Mouse (Mus musculus): Measurements from ENCODE around the gene Gse1.

The Gse1 gene

DNA sequence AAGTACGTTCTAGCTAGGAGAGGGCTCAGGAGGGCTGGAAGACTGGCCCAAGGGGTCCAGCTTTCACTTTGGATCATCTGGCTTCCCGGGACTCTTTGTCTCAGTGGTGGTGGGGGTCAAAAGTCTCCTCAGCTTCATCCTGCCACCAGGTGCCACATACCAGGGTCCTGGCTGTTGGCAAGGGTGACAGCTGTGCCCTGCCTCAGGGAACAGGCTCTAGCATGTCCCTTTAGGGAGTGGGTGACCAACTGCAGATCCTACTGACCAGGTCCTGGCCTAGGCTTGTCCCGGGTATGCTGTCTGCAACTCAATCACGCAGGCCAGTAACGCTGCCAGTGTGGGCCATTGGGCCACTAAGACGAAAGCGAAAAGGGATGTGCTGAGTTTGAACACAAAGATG lies 15.7 kb upstream of the Gse1 start:
- DNase-seq (ENCODE audit: low spot score in 2 of 2), result no peak

DNA sequence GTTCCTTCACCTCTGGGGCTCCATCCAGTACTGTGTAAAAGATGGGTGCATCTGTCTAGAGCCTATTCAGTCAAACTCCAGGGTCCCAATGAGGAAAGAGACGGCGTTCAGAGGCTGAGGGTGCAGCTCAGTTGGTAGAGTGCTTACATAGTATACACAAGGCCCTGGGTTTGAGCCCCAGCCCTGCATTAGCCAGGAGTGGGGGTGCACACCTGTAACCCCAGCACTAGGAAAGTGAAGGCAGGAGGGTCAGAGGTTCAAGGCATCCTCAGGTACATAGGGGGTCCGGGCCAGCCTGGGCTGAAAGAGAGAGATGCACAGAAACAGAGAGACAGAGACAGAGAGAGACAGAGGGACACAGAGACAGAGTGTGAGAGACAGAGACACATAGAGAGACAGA lies 15.0 kb upstream of the Gse1 start:
- no peak for DNase-seq (ENCODE audit: low spot score in 2 of 2)

DNA sequence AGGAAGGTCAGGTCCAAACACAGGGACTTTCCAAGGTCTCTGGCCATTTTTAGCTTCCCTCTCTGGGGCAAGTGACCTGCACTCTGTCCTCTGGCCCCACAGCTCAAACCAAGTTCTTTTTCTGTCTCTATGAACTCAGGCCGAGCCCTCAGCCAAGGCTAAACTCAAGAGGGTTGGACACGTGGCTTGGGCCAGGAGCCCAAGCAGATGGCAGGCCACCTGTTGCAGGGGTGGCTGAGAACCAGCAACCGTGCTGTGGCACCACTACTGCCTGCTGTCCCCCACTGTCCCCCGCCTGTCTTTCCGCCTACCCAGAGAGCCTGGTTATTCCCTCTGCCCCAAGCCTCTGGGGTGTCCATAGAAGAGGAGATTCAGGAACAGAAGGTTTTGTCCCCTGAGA lies 14.3 kb upstream of the Gse1 start:
- DNase-seq (ENCODE audit: low spot score in 2 of 2), result peak in 1 of 2 experiments; percentile 21

DNA sequence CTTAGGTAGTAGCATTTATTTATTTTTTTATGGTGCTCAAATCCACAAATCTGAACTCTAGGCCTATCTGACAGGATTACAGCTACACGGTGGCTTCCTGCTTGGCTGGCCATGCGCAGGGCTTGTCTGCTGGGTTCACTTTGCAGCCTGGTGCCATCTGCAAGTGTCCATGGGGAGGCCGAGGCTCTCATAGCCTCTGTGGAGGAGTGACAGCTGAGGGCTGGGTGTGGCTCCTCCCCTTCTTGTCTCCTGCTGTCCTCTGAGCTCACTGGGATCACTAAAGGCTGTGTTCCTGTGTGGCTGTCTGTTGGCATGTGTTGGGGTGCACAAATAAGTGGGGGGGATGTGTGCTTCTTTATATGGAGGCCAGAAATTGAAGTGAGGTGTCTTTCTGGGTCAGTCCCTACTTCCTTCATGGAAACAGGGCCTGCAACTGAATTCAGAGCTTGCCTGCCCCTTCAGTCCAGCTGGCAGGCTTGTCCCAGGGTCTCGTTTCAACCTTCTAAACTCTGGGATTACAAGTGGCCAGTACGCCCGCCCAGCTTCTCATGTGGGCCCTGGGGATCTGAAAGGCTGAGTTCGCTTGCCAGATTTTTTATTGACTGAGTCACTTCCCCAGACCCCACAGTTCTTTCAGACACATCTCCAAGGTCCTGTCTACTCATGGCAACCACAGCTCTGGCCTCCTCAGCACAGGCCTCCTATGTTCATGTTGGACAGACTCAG lies 12.7 kb upstream of the Gse1 start:
- DNase-seq (ENCODE audit: low spot score in 2 of 2), result peak in 1 of 2 experiments; percentile 29

DNA sequence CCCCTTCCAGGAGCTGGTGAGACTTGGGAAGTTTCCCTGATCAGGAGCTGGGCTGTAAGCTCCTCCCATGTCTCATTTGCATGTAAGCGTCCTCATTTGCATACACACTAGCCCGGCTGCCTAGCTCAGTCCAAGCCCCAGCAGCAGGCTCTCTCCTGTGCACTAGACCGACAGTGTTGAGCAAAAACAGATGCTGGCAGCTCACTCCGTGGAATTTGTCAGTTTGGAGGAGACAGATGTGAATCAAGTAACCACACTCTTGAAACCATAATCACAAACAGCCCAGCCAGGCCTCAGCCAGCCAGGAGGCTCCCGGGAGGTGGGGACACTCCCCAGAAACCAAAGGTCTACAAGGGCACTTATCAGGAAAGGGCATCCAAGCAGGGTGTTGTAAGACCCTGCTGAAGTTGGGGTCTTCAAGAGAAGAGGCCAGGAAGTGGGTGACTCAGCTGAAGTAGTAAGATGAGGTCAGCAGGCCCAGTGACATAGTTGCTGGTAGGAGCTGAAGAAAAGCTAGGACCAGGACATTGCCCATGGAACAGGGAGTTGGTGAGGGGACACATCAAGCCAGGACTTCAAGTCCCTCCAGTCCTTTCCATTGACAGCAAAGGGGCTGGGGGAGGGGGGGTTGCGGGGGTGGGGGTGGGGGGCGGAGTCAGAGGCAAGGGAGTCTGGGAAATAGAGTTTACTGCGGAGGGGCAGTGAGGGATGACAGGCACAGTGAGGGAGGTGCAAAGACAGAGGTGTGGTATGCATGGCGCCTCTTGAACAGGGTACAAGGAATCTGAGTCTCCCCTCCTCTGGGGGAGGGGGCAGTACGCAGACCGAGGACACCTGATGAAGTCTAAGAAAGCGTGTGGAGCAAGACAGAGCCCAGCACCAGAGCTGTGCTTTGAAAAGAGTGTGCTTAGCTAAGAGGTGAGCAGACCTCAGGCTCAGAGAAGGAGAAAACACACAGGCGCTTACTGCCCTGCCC lies 11.1 kb upstream of the Gse1 start:
- DNase-seq (ENCODE audit: low spot score in 2 of 2), result no peak

DNA sequence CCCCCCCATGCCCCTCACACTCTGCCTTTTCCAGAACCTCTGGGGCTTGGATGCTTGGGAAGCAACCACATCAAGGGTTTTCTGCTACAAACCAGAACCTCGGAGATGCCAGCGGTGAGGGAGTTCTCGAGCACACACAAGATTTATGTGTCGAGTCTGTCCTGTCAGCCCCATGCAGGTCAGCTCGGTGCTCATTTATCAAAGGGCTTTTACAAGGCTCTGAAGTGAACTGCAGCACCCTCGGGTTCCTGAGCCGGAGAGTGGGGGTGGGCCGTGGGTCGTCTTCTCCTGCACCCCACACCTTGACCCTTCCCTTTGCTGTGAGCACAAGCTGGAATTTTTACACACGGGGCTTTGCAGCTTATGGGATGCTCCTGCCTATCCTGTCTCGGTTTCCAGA lies 5.7 kb upstream of the Gse1 start:
- DNase-seq (ENCODE audit: low spot score in 2 of 2), result no peak

DNA sequence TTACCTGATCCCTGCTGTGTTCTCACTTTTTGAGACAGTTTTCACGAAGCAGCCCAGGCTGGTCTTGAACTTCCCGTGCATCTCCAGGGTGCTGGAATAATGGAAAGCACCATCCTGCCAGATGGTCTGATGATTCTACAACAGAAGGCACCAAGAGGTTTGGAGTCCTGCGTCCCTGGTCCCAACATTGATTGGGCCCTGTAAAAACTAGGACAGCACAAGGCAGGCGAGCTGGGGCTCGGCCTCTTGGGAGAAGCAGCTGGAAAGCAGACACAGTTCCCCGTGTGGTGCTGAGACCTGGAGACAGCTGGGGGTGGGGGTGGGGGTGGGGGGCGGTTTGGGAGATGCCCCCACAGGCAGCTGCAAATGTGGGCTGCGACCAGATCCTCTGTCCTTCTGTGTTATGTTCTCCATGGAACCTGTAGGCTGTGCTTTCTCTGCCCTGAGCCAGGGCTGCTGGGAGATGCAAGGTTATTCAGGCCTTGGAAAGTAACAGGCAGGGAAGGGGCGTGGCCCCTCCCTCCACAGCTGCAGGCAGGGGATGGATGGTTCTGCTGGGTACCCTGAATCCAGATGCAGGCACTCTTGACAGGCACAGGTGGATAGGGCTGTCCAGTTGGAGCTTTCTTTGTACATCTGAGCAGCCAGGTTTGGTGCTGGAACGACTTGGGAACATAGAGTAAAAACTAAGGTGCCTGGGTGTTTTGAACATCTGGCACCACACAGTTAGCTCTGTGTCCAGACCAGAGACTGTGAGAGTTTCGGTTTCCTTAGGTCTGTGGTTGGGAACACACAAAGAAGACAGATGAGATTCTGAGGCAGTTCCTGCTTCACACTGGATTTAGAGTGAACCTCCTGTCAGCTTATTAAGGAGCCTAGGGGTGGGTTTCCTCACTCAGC lies 3.5 kb upstream of the Gse1 start:
- no peak for DNase-seq (ENCODE audit: low spot score in 2 of 2)

DNA sequence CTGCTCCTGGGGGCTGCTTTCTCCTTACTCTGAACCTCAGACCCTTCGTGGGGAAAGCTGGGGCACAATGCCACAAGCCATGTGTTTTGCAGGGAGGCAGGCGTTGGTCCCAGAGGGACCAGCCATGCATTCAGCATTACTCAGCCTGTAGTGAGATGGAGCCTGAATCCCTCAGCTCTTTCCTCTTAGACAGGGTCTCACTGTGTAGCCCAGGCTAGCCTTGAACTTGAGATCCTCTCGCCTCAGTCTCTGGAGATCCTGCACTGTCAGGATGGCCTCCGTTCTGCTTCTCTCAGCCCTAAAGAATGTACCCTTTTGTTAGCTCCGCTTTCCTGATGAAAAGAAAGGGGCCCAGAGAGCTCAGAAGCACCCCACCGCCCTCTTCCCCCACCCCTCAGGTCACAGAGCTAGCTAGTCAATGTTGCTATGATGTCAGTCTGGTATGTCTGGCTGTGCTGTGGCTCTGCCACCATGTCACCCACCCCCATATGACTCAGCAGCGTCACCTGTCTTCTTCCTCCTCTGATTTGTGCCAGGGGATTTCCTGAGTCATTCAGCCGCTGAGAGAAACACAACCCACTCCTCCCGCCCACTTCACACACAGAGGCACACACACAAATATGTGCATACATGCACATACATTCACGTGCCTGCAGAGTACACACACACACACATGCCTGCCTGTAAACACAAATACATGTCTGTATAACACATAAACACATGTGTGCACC lies 2.7 kb upstream of the Gse1 start:
- no peak for DNase-seq (ENCODE audit: low spot score in 2 of 2)

DNA sequence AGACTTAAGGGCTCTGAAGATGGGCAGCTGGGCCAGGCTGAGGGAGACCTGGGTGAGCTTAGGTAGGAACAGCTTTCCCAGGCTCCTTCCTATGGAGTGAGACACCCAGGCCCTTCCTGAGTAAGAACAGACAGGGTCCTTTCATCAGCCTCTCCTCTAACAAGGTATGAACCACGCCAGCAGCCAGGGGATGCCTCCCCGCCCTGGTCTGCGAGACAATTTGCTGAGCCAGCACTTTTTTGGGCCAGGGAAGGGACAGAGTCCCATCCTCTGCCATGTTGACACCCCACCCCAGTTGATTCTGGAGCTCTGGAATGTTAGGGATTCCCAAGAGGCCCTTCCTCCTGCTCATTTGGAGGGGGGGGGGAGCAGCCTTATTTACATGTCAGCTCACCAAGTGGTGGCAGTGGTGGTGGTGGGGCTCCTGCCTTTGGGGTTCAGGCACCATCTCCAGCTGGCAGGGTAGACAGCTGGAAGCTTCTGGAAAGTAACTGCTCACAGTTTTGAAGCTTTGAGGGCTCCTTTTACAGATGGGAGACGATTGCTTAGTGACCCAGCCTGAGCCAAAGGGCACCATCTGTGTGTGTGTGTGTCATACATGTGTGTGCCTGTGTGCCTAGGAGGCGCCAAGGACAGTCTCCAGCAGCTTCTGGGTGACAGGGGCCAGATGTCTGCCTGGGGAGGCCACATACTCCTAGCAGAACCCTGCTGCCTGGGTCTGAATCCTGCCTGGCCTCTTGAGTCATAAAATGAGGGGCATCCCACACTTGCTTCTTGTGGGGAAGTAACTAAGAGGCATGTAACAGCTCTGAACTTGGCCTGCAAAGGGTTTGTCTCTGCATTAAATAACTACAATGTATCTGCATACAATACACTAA lies 1.3 kb upstream of the Gse1 start:
- DNase-seq (ENCODE audit: low spot score in 2 of 2), result no peak

DNA sequence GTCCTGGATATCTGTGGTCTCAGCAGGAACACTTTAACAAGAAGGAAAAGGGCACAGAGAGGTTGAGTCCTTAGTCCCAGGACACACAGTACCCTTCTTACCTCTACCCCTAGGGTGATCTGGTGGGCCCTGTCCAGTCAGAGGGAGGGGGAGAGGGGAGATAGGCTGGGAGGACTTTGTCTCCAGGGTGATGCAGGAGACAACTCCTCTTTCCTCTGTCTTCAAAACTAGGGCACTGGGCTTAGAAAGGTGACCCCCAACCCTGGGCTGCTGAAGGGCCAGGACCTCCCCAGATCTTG lies 729 bp upstream of the Gse1 start:
- no peak for DNase-seq (ENCODE audit: low spot score in 2 of 2)

DNA sequence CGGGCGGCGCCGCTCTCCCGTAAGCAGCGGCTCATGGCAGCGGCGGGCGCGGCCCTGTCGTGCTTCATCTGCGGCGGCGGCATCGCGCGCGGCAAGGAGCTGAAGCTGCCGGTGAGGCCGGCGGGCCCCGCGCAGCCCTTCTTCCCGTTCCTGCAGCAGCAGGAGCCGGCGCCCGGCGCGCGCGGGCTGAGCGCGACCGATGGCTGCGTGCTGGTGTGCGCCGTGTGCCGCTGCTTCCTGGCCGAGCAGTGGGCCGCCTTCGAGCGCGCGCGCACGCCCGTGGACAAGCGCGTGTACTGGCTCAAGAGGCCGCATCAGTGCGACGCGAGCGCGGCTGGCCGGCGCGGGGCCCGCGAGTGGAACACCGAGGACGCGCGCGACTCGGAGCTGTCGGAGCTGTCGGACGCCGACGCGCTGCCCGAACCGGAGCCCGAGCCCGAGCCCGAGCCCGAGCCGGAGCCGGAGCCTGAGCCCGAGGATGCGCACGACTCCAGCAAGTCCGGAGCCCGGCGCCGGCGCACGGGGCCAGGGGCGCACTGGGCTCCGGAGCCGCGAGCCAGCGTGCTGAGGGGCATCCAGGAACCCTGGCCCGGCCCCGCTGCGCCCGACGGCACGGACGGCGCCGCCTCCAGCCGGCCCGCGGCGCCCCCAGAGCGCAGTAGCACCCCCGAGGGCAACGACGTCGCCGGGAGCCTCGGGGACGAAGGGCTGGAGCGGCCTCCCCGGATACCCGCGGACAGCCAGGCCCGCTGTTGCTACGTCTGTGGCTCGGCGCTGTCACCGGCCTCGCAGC lies 721 bp downstream of the Gse1 start:
- DNase-seq (ENCODE audit: low spot score in 2 of 2), result no peak

DNA sequence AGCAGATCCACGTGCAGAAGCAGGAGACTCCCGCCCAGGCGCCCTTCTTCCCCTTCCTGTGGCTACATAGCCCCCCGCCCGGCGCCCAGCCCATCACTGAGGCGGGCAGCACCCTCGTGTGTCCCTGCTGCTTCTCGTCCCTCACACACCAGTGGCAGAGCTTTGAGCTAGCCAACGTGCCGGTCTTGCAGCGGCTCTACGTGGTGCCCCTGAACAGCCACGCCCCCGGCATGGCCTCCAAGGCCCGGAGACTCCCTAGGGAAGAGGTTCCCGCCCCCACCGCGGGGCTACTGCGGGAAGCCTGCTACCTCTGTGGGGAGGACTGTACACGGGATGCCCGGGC lies 1.3 kb downstream of the Gse1 start:
- DNase-seq (ENCODE audit: low spot score in 2 of 2), result peak in 1 of 2 experiments; percentile 25

DNA sequence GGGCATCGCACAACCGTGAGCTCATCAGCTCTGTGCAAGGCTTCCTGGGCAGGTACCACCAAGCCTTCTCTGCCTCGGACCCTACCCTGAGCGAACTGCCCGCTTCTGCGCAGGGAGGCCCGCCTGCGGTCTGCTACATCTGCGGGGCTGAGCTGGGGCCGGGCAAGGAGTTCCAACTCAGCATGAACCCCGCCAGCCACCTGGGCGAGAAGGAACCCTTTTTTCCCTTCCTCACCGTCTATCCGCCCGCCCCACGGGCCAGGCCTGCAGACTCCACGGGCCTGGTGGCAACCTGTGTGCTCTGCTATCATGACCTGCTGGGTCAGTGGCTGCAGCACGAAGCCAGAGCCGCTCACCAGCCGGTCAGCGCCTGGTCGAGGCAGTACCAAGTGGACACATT lies 1.8 kb downstream of the Gse1 start:
- no peak for DNase-seq (ENCODE audit: low spot score in 2 of 2)

DNA sequence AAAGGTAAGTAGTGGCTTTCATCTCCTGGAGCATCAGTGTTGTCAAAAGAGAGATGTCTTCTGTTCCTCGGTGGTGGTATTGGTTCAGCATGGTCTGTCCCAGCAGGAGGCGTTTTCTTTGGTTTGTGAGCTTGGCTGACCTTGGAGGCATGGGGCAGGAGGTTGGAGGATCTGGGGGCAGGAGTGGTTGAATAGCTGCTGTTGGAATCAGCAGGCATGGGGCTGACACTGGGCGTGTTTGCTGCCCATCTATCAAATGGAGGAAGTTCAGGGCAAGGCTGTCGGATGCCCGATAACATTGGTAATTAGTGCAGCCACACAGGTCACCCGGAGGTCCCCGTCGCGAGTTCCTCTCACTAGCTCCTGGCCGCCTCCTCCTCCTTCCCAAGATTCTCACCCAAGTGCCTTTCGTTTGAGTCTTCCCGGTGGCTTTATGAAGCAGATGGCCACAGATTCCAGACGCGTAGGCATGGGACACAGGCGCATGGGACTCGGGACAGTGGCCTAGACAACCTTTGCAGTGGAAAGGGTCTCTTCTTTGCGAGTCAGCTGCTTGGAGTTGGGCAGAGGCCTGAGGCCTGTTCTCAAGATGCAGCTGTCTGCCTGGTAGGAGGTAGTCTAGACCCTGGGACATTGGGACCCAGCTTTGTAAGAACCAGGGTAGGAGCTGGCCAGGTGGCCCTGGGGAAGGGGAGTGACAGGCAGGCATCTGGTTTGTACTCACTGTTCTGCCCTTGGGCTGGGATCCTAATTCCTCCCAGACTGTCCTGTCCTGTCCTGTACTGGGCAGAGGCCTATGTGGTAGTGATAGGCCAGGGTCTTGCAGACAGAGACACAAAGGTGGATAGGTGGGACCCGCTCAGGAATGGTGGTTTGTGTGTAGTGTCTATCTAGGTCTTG lies 2.7 kb downstream of the Gse1 start:
- no peak for DNase-seq (ENCODE audit: low spot score in 2 of 2)

DNA sequence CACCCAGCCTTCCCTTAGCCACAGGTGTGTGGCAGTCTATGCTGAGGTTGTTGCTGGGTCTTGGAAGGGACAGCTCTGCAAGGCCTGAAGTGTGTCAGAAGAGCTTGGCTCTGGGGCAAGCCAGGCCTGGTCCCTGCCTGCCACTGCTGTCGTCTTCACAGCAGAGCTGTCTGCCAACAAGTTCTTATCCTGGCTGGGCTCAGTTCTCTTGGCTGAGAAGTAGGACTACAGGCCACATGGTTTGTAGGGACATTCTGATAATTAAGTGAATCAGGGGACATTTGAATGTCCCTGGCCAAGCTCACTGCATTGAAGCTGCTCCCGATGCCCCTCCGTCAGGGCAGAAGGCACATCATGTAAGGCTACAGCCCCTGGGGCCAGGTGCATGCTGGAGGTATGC lies 3.6 kb downstream of the Gse1 start:
- no peak for DNase-seq (ENCODE audit: low spot score in 2 of 2)

DNA sequence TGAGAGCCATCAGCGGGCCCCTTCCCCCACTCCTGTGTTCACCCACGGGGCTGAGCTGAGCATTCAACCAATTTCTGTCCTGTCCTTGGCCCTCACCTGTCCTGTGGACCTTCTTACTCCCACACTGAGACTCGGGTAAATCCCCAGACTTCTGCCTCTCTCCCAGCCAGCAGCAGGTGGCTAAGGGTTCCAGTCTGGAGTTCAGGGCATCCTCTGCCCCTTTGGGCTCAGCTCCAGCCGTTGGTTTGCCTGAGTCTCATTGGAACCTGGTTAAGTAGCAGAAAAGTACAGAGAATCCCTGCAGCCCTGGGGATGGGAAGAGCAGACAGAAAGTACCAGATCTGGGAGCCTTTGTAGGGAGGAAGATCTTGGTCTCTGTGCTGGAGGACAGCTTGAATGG lies 4.1 kb downstream of the Gse1 start:
- DNase-seq (ENCODE audit: low spot score in 2 of 2), result no peak

DNA sequence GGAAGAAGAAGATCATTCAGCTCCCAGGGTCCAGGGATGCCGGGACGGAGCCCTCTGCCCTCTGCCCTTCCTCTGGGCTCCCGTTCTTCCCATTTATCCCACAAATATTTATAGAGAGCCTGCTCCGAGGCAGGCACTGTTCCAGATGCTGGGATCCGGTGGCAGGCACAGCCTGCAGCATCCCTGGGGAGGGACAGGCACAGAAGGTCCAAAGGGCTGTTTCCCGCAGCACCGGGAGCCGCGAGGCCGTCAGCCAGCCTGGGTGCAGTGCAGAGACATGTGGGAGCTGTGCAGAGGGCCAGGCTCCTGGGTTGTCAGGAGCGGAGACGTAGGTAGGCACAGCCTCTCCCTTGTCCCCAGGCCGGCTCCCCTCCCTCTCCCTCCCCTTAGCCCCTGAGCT lies 4.7 kb downstream of the Gse1 start:
- no peak for DNase-seq (ENCODE audit: low spot score in 2 of 2)

DNA sequence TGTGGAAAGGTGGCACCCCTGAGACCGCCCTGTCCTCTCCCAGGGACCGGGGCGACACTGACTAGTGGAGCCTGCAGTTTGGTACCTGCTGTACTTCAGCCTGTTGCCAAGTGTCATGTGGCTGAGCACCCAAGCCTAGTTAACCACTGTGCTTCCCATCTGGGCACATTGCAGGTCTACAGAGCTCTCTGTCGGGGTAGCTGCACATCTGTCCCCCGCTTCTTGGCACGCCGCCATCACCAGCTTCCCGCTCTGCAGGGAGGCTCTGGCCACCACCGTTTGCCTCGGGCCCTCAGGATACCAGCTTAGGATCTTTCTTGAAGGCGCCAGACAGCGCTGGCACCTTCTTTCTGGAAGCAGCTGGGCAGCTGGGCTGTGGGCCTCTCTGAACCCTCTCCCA lies 6.2 kb downstream of the Gse1 start:
- DNase-seq (ENCODE audit: low spot score in 2 of 2), result no peak

DNA sequence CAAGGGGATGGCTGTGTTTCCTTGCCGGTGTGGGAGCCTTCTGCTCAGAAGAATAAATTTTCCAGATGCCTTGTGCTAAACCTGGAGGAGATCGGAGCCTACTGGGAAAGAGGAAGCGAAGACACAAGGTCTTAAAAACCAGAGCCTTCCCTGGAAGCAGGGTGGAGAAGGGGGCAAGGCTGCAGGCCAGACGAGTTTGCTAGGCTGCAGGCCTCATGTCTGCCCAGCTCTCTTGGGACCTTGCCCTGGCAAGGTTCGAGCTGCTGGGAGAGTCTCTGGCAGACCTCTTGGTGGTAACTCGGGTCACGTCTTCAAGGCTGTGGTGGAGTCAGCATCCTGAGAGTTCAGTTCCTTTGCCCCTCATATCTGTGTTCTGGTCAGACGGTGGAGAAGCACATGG lies 6.6 kb downstream of the Gse1 start:
- DNase-seq (ENCODE audit: low spot score in 2 of 2), result no peak

Measured in spleen, postnatal 4 days (tissue).